23 mouse cellular contexts compared by ENCODE assay signal in the genomic region with DNA sequence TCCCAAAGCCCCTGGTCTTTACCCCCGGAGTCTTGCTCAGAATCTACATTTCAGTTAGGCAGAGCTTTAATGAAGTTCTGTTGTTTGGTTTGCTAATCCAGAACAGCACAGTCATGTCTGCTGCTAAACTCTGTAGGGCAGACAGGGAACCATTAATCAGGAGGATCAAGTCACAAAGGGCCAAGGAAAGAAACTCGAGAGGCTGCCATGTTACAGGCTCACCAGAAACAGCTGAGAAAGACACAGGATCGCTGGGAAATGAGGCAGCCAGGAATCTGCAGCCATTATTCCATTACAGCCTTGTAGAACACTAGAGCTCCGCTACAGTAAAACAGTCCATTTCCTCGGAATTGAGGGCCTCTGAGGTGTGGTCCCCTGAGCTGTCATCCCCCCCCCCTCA.
DNase-seq lines count a peak whose midpoint lies in the region; ATAC-seq and TF ChIP-seq lines count a peak whose summit lies in the region.
"Had no signal": no experiment of that assay in that cellular context is flagged by ENCODE, and none has a peak within 500 bp of the region (broad histone marks: within the 10 kb centered on the region; RNA-seq: fewer than 3 reads in every experiment).

No protein-coding gene starts in this region.

- no peak overlapping the region for H3K9ac ChIP-seq in forebrain, embryonic 15.5 days (replicated peaks)
- no peak overlapping the region for H3K9ac ChIP-seq in midbrain, embryonic 13.5 days (replicated peaks)
- H3K9ac ChIP-seq: hindbrain, embryonic 15.5 days; liver, embryonic 13.5 days; lung, embryonic 14.5 days had no signal

- H3K36me3 ChIP-seq in forebrain, embryonic 10.5 days (replicated peaks) = no peaks in the 10 kb centered on the region
- no peaks in the 10 kb centered on the region for H3K36me3 ChIP-seq in forebrain, embryonic 15.5 days
- H3K36me3 ChIP-seq in midbrain, embryonic 10.5 days = no peaks in the 10 kb centered on the region
- no peaks in the 10 kb centered on the region for H3K36me3 ChIP-seq in midbrain, embryonic 13.5 days
- no peaks in the 10 kb centered on the region for H3K36me3 ChIP-seq in myocyte (ENCODE audit: control insufficient read depth, insufficient read depth)
- H3K36me3 ChIP-seq: G1E; hindbrain, embryonic 15.5 days; liver, embryonic 13.5 days had no signal

- no peak for TF ChIP-seq POLR2A in myocyte (IDR thresholded peaks at IDR 0.05; ENCODE audit: insufficient read length, low read depth)

- DNase-seq in forebrain, embryonic 10.5 days (ENCODE audit: extremely low spot score, low spot score) = no peak
- no peak for DNase-seq in midbrain, embryonic 10.5 days (ENCODE audit: low spot score)
- DNase-seq in forelimb bud, embryonic 11.5 days (ENCODE audit: low read depth, low spot score) = peak; percentile 58
- no peak for DNase-seq in cerebellum, postnatal 4 days (ENCODE audit: low spot score in 2 of 2)
- DNase-seq: adrenal gland, postnatal 36 days; cerebellum, adult 18-20 months; gastrocnemius, postnatal 14 days; heart, adult 2 months; heart, postnatal 36 days; kidney, adult 2 months; layer of hippocampus, postnatal 36 days; liver, embryonic 13.5 days; lung, embryonic 14.5 days; lung, postnatal 36 days; retina, postnatal 1 day; right cerebral cortex, postnatal 4 days; thymus, postnatal 14 days had no signal

- H3K9me3 ChIP-seq in forebrain, embryonic 10.5 days = peaks cover 5% of the 10 kb centered on the region; the same call in 1 of the 2 replicates
- no peaks in the 10 kb centered on the region for H3K9me3 ChIP-seq in forebrain, embryonic 15.5 days
- peaks cover 4% of the 10 kb centered on the region; the same call in 1 of the 2 replicates for H3K9me3 ChIP-seq in midbrain, embryonic 10.5 days (replicated peaks)
- no peaks in the 10 kb centered on the region for H3K9me3 ChIP-seq in midbrain, embryonic 13.5 days
- H3K9me3 ChIP-seq: hindbrain, embryonic 15.5 days; liver, embryonic 13.5 days had no signal

- H3ac ChIP-seq in myocyte (ENCODE audit: control insufficient read depth, insufficient read length) = no peak overlapping the region

- H3K79me2 ChIP-seq in myocyte (ENCODE audit: control insufficient read depth, insufficient read depth) = no peaks in the 10 kb centered on the region

- H3K4me1 ChIP-seq in forebrain, embryonic 10.5 days = peaks cover 14% of the 10 kb centered on the region
- peaks cover 9% of the 10 kb centered on the region for H3K4me1 ChIP-seq in forebrain, embryonic 15.5 days
- H3K4me1 ChIP-seq in midbrain, embryonic 10.5 days = peaks cover 15% of the 10 kb centered on the region
- H3K4me1 ChIP-seq in midbrain, embryonic 13.5 days (replicated peaks) = 0 out of 2 replicates have a peak, but pooled peaks cover 4% of the 10 kb centered on the region
- H3K4me1 ChIP-seq: liver, embryonic 13.5 days had no signal

- ATAC-seq in forebrain, embryonic 15.5 days (replicated peaks) = no peak
- no peak for ATAC-seq in midbrain, embryonic 13.5 days
- ATAC-seq in frontal cortex, adult (ENCODE audit: low TSS enrichment) = no peak

- 76% methylated on average over 5 of the region's 5 CpGs for WGBS in forebrain, embryonic 10.5 days
- 75% methylated on average over 5 of the region's 5 CpGs for WGBS in forebrain, embryonic 15.5 days
- WGBS in midbrain, embryonic 10.5 days = 80% methylated on average over 5 of the region's 5 CpGs
- 83% methylated on average over 5 of the region's 5 CpGs for WGBS in midbrain, embryonic 13.5 days

- H3K4me2 ChIP-seq in forebrain, embryonic 15.5 days (replicated peaks) = no peak overlapping the region
- H3K4me2 ChIP-seq in midbrain, embryonic 13.5 days (replicated peaks) = no peak overlapping the region
- H3K4me2 ChIP-seq in myocyte (ENCODE audit: low read depth) = peak overlapping the region; percentile 41
- H3K4me2 ChIP-seq: hindbrain, embryonic 15.5 days; liver, embryonic 13.5 days; lung, embryonic 14.5 days had no signal

- peak overlapping the region; percentile 35; the same call in 1 of the 2 replicates for H3K27ac ChIP-seq in forebrain, embryonic 10.5 days
- H3K27ac ChIP-seq in forebrain, embryonic 15.5 days (replicated peaks) = no peak overlapping the region
- peak overlapping the region; percentile 38; the same call in 1 of the 2 replicates for H3K27ac ChIP-seq in midbrain, embryonic 10.5 days (replicated peaks)
- H3K27ac ChIP-seq in midbrain, embryonic 13.5 days = no peak overlapping the region
- H3K27ac ChIP-seq: heart, adult 2 months; hindbrain, embryonic 15.5 days; liver, embryonic 13.5 days had no signal

- H3K4me3 ChIP-seq in forebrain, embryonic 10.5 days = no peak overlapping the region
- H3K4me3 ChIP-seq in forebrain, embryonic 15.5 days = no peak overlapping the region
- no peak overlapping the region for H3K4me3 ChIP-seq in midbrain, embryonic 10.5 days
- H3K4me3 ChIP-seq in midbrain, embryonic 13.5 days (replicated peaks) = no peak overlapping the region
- H3K4me3 ChIP-seq in myocyte = no peak overlapping the region
- H3K4me3 ChIP-seq: heart, adult 2 months; hindbrain, embryonic 15.5 days; liver, embryonic 13.5 days had no signal

- H3K27me3 ChIP-seq in forebrain, embryonic 10.5 days (ENCODE audit: poor library complexity, severe bottlenecking) = no peaks in the 10 kb centered on the region
- H3K27me3 ChIP-seq in forebrain, embryonic 15.5 days = no peaks in the 10 kb centered on the region
- H3K27me3 ChIP-seq in midbrain, embryonic 10.5 days (ENCODE audit: low read depth, poor library complexity, severe bottlenecking) = no peaks in the 10 kb centered on the region
- no peaks in the 10 kb centered on the region for H3K27me3 ChIP-seq in midbrain, embryonic 13.5 days
- H3K27me3 ChIP-seq in myocyte (ENCODE audit: control insufficient read depth, insufficient read depth, insufficient read length) = no peaks in the 10 kb centered on the region
- H3K27me3 ChIP-seq: hindbrain, embryonic 15.5 days; liver, embryonic 13.5 days had no signal

TF ChIP-seq in myocyte, 11 proteins besides CTCF, POLR2A, EP300 and RAD21:
- TF ChIP-seq E2F4 (IDR thresholded peaks at IDR 0.05; ENCODE audit: insufficient read depth) (no peak), MYOD1 (IDR thresholded peaks at IDR 0.05; ENCODE audit: control insufficient read depth in 1 of 3, insufficient read length in 2 of 3, low read depth in 2 of 3) (no peak), MAX (IDR thresholded peaks at IDR 0.05; ENCODE audit: low read depth) (no peak), TCF3 (IDR thresholded peaks at IDR 0.05; ENCODE audit: insufficient read length, low read depth) (no peak), TCF12 (IDR thresholded peaks at IDR 0.05; ENCODE audit: insufficient read depth, poor library complexity, severe bottlenecking) (no peak), MYOG (IDR thresholded peaks at IDR 0.05; ENCODE audit: control insufficient read depth in 1 of 3, insufficient read depth in 1 of 3, insufficient read length in 2 of 3, low read depth in 2 of 3) (no peak), USF1 (IDR thresholded peaks at IDR 0.05; ENCODE audit: low read depth) (no peak), SRF (IDR thresholded peaks at IDR 0.05; ENCODE audit: control insufficient read depth, insufficient read length, low read depth) (no peak), CEBPB (IDR thresholded peaks at IDR 0.05; ENCODE audit: insufficient read depth, poor library complexity, severe bottlenecking) (no peak), POLR2AphosphoS2 (IDR thresholded peaks at IDR 0.05; ENCODE audit: insufficient read length, low read depth) (no peak), REST (IDR thresholded peaks at IDR 0.05; ENCODE audit: insufficient read depth, insufficient read length) (no peak)

Comparison
In these comparisons a context has a peak if more than half of its experiments do, and no peak if none do; other contexts are left out.
1. H3K27ac ChIP-seq: peak in forebrain, embryonic 10.5 days (single experiment) and midbrain, embryonic 10.5 days (single experiment); none in forebrain, embryonic 15.5 days (single experiment) and midbrain, embryonic 13.5 days (single experiment).